Mouse (Mus musculus) liver, adult 2 months (tissue): ENCODE results near the gene Arl15.

ENCODE experiments used
- CTCF ChIP-seq: fragments of 200-500 bp; IDR thresholded peaks from 2 replicates; pipeline ENCODE4 v1.5.1; 2011; ENCODE audit warnings: low read depth, low read length, control low read depth
- POLR2A ChIP-seq: fragments of 200-500 bp; IDR thresholded peaks from 2 replicates; pipeline ENCODE4 v1.6.1; 2011; ENCODE audit warnings: low read length, control low read depth; ENCODE audit not compliant: insufficient read depth; ENCODE audit errors: extremely low read depth

DNA sequence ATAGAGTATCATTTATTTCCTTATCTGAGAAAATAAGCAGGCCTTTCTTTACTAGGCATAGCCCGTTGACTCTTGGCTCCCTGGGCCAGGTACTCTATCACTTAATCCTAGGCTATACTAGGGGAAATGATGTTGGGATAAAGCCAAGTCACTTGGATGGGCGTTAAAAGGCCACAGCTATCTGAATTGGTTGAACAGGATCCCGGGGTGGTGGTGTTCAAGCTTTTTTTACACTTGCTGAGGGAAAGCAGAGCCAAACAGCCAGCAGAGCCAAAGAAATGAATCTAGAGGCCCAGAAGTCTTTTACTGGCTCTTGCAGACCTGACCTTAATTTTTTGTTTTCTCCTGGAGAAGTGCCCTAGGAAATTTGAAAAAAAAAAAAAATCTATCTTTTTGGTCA, 145.4 kb downstream of the Arl15 start:
- TF ChIP-seq POLR2A: no peak
- TF ChIP-seq CTCF: no peak
